Mouse (Mus musculus): ENCODE data around the gene Ext2. TPM values are rescaled to one million over a fixed set of nuclear protein-coding genes. Genes with fewer than 3 reads are reported as not detected.

The Ext2 gene
- polyA plus RNA-seq, 1 experiment from 2014 or later = 68.2 TPM

DNA sequence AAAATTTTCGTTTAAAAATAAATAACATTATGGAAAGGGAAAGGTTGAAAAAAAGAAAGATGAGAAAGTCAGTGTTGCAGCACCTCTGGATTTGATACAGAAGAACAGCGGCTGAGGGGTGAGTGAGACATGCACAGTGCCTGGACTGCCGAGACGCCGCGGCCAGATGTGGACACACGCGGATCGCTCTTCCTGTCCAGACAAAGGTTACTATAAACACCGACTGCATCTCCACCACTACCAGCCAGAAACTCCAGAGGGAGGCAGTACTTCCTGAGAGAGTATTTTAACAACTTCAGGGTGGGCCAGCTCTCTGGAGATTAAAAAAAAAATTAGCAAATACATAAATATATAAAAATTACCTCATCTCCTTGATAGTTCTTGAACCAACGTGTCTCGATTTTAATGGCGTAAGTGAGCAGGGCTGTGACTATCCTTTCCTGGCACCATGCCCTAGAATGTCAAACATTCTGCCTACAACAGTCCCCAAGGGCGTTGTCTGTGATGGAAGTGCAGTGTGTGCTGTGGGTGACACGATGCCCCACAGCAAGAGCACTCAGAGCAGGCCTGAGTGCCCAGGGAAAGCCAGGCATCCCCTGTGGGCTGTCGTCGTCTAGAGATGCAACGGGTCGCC, 25.1 kb downstream of the Ext2 start:
- Histone ChIP-seq H3K27ac (ENCODE audit: low read depth, low read length) (no peak overlapping the region), H3K4me3 (ENCODE audit: low read depth, low read length) (no peak overlapping the region), H3K9me3 (ENCODE audit: control insufficient read depth, low read length) (no peaks in the 10 kb centered on the region), H3K36me3 (ENCODE audit: control insufficient read depth, insufficient read depth, low read length) (no peaks in the 10 kb centered on the region), H3K27me3 (ENCODE audit: control insufficient read depth, insufficient read depth, low read length) (no peaks in the 10 kb centered on the region), H3K4me2 (no peak overlapping the region), H3K9ac (ENCODE audit: low read length) (no peak overlapping the region), H3K4me1 (ENCODE audit: control insufficient read depth, insufficient read depth, low read length) (no peaks in the 10 kb centered on the region)
- WGBS = 89% methylated on average over 19 of the region's 19 CpGs
- DNase-seq (ENCODE audit: low spot score, missing footprints) = no peak
- no peak for ATAC-seq (ENCODE audit: low FRiP score)

DNA sequence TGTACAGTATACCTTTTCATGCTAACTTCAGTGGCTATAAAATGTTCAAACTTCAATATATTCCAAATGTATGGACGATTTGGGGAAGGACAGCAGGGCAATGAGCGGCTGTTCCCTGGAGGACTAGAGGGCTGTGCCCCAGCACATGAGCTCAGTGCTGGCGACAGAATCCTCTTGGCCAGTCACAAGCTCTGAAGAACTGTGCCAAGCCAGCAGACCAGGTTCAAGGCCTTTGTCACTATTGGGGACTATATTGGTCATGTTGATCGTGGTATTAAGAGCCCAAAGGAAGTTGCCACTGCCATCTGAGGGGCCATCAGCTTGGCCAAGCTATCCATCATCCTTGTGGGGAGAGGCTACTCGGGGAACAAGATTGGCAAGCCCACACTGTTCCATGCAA, 28.0 kb downstream of the Ext2 start:
- Histone ChIP-seq H3K4me2 (no peak overlapping the region), H3K36me3 (ENCODE audit: control insufficient read depth, insufficient read depth, low read length) (no peaks in the 10 kb centered on the region; the same call in 1 of the 2 replicates), H3K9me3 (ENCODE audit: control insufficient read depth, low read length) (no peaks in the 10 kb centered on the region), H3K4me1 (ENCODE audit: control insufficient read depth, insufficient read depth, low read length) (no peaks in the 10 kb centered on the region), H3K27ac (ENCODE audit: low read depth, low read length) (no peak overlapping the region), H3K4me3 (ENCODE audit: low read depth, low read length) (no peak overlapping the region), H3K9ac (ENCODE audit: low read length) (no peak overlapping the region), H3K27me3 (ENCODE audit: control insufficient read depth, insufficient read depth, low read length) (no peaks in the 10 kb centered on the region)
- DNase-seq (ENCODE audit: low spot score, missing footprints) (no peak), ATAC-seq (ENCODE audit: low FRiP score) (no peak)
- WGBS = 93% methylated on average over 5 of the region's 5 CpGs

DNA sequence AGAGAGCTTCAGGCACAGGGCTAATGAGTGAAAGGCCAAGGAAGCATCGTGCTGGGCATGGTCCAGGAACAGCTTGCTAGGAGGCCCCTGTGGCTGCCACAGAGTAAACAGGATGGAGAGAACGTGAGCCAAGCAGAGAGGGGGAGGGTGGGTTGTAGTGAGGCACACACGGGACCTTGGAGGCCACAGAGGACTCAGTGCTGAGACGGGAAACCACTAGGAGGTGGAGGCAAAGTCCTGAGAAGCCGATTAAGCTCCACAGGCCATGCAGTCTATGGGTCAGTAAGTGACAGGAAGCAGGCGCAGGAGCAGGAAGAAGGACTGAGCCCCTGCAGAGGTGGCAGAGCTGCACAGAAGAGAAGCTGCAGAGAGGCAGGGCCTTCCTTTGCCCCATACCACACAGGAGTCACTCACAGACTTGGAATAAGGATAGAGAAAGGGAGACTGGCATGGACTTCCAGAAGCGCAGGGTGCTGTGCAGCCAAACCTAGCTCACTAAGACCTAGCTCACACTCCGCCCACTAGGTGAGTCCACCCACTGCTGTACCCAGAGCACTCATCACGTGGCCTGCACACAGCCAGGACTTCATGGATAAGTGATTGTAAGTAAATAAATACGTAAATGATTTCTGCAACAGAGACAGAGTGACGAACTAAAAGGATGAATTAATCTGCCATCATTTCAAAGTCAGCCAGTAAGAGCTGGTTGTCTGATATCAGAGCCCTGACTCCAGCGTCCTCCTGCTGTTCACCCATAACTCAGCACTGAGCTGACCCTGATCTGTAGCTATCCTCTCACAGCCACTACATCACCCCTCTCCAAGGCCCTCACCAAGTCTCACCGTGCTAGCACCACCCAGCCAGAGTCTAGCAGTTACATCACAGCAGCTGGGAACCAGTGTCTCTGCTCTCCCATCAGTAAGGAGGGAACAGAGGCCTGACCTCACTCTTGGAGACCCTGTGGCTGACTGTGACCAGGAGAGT, 30.6 kb downstream of the Ext2 start:
- Histone ChIP-seq H3K9ac (ENCODE audit: low read length) (no peak overlapping the region), H3K4me1 (ENCODE audit: control insufficient read depth, insufficient read depth, low read length) (no peaks in the 10 kb centered on the region), H3K27me3 (ENCODE audit: control insufficient read depth, insufficient read depth, low read length) (no peaks in the 10 kb centered on the region), H3K4me3 (ENCODE audit: low read depth, low read length) (no peak overlapping the region), H3K36me3 (ENCODE audit: control insufficient read depth, insufficient read depth, low read length) (no peaks in the 10 kb centered on the region; the same call in 1 of the 2 replicates), H3K27ac (ENCODE audit: low read depth, low read length) (no peak overlapping the region), H3K4me2 (no peak overlapping the region), H3K9me3 (ENCODE audit: control insufficient read depth, low read length) (no peaks in the 10 kb centered on the region)
- WGBS = 62% methylated on average over 13 of the region's 13 CpGs
- DNase-seq (ENCODE audit: low spot score, missing footprints) (no peak), ATAC-seq (ENCODE audit: low FRiP score) (no peak)

DNA sequence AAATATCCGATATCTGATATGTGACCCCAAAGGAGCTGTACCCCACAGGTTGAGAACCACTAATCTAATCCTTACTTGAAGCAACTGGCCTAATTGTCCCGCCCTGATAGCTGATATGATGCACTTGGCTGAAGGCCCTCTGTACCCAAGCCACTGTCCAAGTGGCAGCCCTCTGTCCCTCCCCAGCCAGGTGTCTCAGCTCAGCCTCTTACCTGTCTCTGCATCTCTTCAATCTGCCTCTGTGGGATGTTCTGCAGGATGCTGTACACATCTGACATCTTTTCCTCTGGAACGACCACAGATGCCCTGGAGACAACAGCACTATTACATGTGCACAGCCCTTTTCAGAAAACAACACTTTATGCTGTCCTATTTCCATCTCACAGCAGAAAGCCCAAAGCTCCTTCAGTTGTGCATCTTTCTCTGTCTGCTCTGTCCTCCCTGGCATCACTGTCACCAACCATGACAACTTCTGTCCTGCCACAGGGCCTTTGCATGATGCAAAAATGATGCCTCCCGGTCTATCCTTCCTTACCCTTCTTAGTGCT, 31.5 kb downstream of the Ext2 start:
- no peaks in the 10 kb centered on the region for H3K4me1 ChIP-seq (ENCODE audit: control insufficient read depth, insufficient read depth, low read length)
- H3K4me3 ChIP-seq (ENCODE audit: low read depth, low read length) = no peak overlapping the region
- ATAC-seq (ENCODE audit: low FRiP score) (no peak), DNase-seq (ENCODE audit: low spot score, missing footprints) (no peak)
- H3K9me3 ChIP-seq (ENCODE audit: control insufficient read depth, low read length) = no peaks in the 10 kb centered on the region
- no peak overlapping the region for H3K9ac ChIP-seq (ENCODE audit: low read length)
- 91% methylated on average over 4 of the region's 4 CpGs for WGBS
- H3K36me3 ChIP-seq (ENCODE audit: control insufficient read depth, insufficient read depth, low read length) = no peaks in the 10 kb centered on the region; the same call in 1 of the 2 replicates
- no peak overlapping the region for H3K27ac ChIP-seq (ENCODE audit: low read depth, low read length)
- H3K4me2 ChIP-seq = no peak overlapping the region
- no peaks in the 10 kb centered on the region for H3K27me3 ChIP-seq (ENCODE audit: control insufficient read depth, insufficient read depth, low read length)

DNA sequence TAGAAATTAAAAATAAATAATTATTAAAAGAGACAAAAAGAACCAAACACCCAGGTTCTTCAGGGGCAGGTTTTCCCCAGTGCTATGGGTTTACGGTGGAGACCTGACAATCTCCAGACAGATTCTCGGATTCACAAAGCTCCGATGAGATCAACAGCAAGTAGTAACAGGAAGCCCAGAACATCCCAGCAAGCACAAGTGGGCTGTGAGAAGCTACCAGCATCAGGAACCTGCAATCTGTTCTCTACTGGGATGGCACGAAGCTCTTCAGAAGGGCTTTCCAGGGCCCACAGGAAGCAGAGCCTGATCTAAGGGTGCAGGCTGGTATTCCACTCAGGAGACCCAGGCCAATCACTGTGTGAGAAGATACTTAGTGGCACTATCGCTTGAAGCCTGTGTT, 33.8 kb downstream of the Ext2 start:
- no peaks in the 10 kb centered on the region for H3K9me3 ChIP-seq (ENCODE audit: control insufficient read depth, low read length)
- ATAC-seq (ENCODE audit: low FRiP score) (no peak), DNase-seq (ENCODE audit: low spot score, missing footprints) (no peak)
- no peak overlapping the region for H3K9ac ChIP-seq (ENCODE audit: low read length)
- H3K36me3 ChIP-seq (ENCODE audit: control insufficient read depth, insufficient read depth, low read length) = no peaks in the 10 kb centered on the region; the same call in 1 of the 2 replicates
- peaks cover 11% of the 10 kb centered on the region for H3K4me1 ChIP-seq (ENCODE audit: control insufficient read depth, insufficient read depth, low read length)
- no peak overlapping the region for H3K4me2 ChIP-seq
- H3K27me3 ChIP-seq (ENCODE audit: control insufficient read depth, insufficient read depth, low read length) = no peaks in the 10 kb centered on the region
- H3K27ac ChIP-seq (ENCODE audit: low read depth, low read length) = no peak overlapping the region
- 82% methylated on average over 5 of the region's 5 CpGs for WGBS
- no peak overlapping the region for H3K4me3 ChIP-seq (ENCODE audit: low read depth, low read length)

DNA sequence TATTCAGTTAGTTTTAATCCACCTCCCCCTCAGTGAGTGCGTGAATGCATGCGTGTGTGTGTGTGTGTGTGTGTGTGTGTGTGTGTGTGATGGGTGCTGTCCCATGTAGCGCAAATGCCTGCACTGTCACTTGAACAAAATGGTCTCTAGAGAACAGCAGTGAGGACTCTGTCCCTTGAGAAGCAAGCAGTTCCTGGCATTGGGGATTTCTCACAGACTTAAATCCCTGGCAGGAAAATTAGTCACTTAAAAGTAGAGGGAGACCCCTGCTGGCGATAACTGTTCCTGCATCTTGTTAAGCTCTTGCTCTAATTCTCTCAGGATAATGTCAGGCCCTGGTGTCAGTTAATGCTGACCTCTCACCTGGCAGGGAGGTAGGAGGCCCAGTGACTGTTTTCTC, 36.2 kb downstream of the Ext2 start:
- Histone ChIP-seq H3K27ac (ENCODE audit: low read depth, low read length) (no peak overlapping the region), H3K4me2 (no peak overlapping the region), H3K9me3 (ENCODE audit: control insufficient read depth, low read length) (no peaks in the 10 kb centered on the region), H3K27me3 (ENCODE audit: control insufficient read depth, insufficient read depth, low read length) (no peaks in the 10 kb centered on the region), H3K9ac (ENCODE audit: low read length) (no peak overlapping the region), H3K4me1 (ENCODE audit: control insufficient read depth, insufficient read depth, low read length) (peaks cover 11% of the 10 kb centered on the region), H3K36me3 (ENCODE audit: control insufficient read depth, insufficient read depth, low read length) (no peaks in the 10 kb centered on the region; the same call in 1 of the 2 replicates), H3K4me3 (ENCODE audit: low read depth, low read length) (no peak overlapping the region)
- ATAC-seq (ENCODE audit: low FRiP score) (peak; percentile 51; the same call in 1 of the 2 replicates), DNase-seq (ENCODE audit: low spot score, missing footprints) (peak; percentile 98)
- 50% methylated on average over 4 of the region's 4 CpGs for WGBS

DNA sequence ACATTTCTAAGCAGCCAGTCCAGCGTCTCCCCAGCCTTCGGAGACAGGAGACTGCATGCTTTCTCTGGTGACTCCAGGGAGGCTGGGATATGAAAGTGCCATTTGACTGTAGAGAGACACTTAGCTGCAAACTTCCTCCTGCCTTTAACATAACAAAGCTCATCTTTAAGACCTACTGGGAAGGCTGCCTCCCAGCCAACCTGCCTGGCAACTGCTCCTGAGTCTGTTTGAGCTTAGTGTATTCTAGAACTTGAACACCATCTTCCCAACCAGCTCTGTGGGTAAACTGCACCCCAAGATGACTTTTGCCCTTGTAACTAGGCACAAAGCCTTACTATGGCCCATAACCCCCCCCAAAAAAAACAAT, 37.0 kb downstream of the Ext2 start:
- no peak overlapping the region for H3K27ac ChIP-seq (ENCODE audit: low read depth, low read length)
- no peaks in the 10 kb centered on the region; the same call in 1 of the 2 replicates for H3K36me3 ChIP-seq (ENCODE audit: control insufficient read depth, insufficient read depth, low read length)
- peaks cover 11% of the 10 kb centered on the region for H3K4me1 ChIP-seq (ENCODE audit: control insufficient read depth, insufficient read depth, low read length)
- no peak overlapping the region for H3K4me3 ChIP-seq (ENCODE audit: low read depth, low read length)
- H3K9me3 ChIP-seq (ENCODE audit: control insufficient read depth, low read length) = no peaks in the 10 kb centered on the region
- no peaks in the 10 kb centered on the region for H3K27me3 ChIP-seq (ENCODE audit: control insufficient read depth, insufficient read depth, low read length)
- H3K9ac ChIP-seq (ENCODE audit: low read length) = no peak overlapping the region
- WGBS = 25% methylated on average over 2 of the region's 2 CpGs
- DNase-seq (ENCODE audit: low spot score, missing footprints) (no peak), ATAC-seq (ENCODE audit: low FRiP score) (no peak)
- H3K4me2 ChIP-seq = no peak overlapping the region

DNA sequence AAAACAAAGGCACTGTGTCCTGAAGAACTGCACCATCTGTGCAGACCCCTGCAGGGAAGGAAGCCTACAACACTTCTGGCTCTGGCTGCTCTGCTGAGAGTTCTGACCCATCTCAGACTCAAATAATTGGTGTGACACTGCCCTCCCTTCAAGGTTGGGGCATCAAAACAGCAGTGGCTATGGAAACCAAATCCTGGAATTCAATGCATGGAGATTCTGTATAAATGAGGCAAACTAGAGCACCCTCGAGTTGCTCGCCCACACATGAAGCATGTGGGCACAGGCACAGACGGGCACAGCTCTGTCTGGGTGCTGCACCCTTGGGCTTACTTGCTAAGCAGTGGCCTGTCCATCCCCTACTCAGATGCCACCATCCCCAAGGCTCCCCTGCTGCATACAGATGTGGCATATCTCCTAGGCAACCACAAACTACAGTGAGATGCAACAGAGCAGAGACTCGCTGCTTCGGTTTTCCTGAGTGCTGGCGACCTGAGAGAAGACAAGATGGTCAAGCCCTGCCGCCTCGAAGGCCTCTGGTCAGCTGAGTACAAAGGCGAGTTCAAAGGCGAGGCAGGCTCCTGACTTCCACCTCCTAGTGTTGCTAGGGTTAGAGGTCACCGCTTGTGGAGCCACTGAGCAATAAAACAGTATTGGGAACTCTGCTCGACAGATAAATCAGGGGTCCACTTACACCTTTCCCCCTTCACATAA, 37.5 kb downstream of the Ext2 start:
- peak; percentile 38; the same call in 1 of the 2 replicates for ATAC-seq (ENCODE audit: low FRiP score)
- H3K27ac ChIP-seq (ENCODE audit: low read depth, low read length) = no peak overlapping the region
- H3K36me3 ChIP-seq (ENCODE audit: control insufficient read depth, insufficient read depth, low read length) = no peaks in the 10 kb centered on the region; the same call in 1 of the 2 replicates
- H3K9ac ChIP-seq (ENCODE audit: low read length) = no peak overlapping the region
- 17% methylated on average over 12 of the region's 12 CpGs for WGBS
- peaks cover 11% of the 10 kb centered on the region for H3K4me1 ChIP-seq (ENCODE audit: control insufficient read depth, insufficient read depth, low read length)
- no peak overlapping the region for H3K4me3 ChIP-seq (ENCODE audit: low read depth, low read length)
- no peaks in the 10 kb centered on the region for H3K27me3 ChIP-seq (ENCODE audit: control insufficient read depth, insufficient read depth, low read length)
- peak; percentile 86 for DNase-seq (ENCODE audit: low spot score, missing footprints)
- H3K9me3 ChIP-seq (ENCODE audit: control insufficient read depth, low read length) = no peaks in the 10 kb centered on the region
- no peak overlapping the region for H3K4me2 ChIP-seq
